Mouse (Mus musculus) c-Kit-positive CD71-positive TER-119-positive erythroid progenitor cells, embryonic 14.5 days (primary cell): Measurements from ENCODE around the gene Defa32.
"Not testable (repeated sequence)": the region's sequence is repeated elsewhere in the genome, so short reads cannot be mapped to it uniquely, and the experiment has no call there.

ENCODE experiments used
- DNase-seq: peaks from one replicate; pipeline ENCODE4 v3.0.0-alpha.2; 2013; ENCODE audit warnings: low spot score

Gene Defa32

DNA sequence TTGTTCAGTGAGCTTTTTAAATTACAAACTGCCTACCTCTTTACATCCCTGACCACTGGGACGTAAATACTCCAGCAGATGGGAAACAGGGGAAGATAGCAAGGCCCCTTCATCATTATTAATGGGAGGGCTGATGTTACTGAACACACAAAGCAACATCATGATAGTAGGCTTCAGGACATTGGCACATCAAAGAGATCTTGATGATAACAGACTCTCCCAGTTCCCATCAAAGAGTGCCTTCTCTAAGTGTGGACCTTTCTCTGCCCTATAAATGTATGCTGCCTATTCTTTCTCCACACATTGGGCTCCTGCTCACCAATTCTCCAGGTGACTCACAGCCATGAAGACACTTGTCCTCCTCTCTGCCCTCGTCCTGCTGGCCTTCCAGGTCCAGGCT, at the start of gene Defa32:
Gene Defa32 (plus strand): TSS at position 301 of the 400 bp plus-strand sequence.
- DNase-seq: not testable (repeated sequence)

DNA sequence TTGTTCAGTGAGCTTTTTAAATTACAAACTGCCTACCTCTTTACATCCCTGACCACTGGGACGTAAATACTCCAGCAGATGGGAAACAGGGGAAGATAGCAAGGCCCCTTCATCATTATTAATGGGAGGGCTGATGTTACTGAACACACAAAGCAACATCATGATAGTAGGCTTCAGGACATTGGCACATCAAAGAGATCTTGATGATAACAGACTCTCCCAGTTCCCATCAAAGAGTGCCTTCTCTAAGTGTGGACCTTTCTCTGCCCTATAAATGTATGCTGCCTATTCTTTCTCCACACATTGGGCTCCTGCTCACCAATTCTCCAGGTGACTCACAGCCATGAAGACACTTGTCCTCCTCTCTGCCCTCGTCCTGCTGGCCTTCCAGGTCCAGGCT, 19.9 kb upstream of the Defa32 start, which contains the start of gene Defa20:
Gene Defa20 (plus strand): TSS at position 301 of the 400 bp plus-strand sequence.
- not testable (repeated sequence) for DNase-seq

- not testable (repeated sequence) for DNase-seq
Measured at GRCm38 (mm10) chr8:21565086-21565485, 36.3 kb downstream of the Defa32 start, which contains the start of gene Defa37. TSS of gene Defa37 (plus strand) at chr8:21565386.
